Mouse (Mus musculus) spleen, postnatal 10 days (tissue): ENCODE measurements around the gene Gm5936.
"Not testable (repeated sequence)": the region's sequence is repeated elsewhere in the genome, so short reads cannot be mapped to it uniquely, and the experiment has no call there.

Experiments used
- DNase-seq, 2 experiments: peaks; one replicate each; pipeline ENCODE4 v3.0.0; 2021 to 2022; ENCODE audit warnings: low spot score in 2 of 2

The Gm5936 gene

GRCm38 (mm10) chrX:74836842-74837522 lies at the start of gene Gm5936:
TSS of gene Gm5936 (plus strand) at chrX:74837196.
- DNase-seq = not testable (repeated sequence)

- not testable (repeated sequence) for DNase-seq
Measured at GRCm38 (mm10) chrX:74856104-74856503, 19.1 kb downstream of the Gm5936 start.

- DNase-seq = peak in 1 of 2 experiments; percentile 36
Measured at GRCm38 (mm10) chrX:74880123-74880522, 43.1 kb downstream of the Gm5936 start.
